Mouse (Mus musculus) left cerebral cortex, postnatal 25 days (tissue): ENCODE measurements around the gene Cog4. TPM values are rescaled to one million over a fixed set of nuclear protein-coding genes. Genes with fewer than 3 reads are reported as not detected.

Experiments
- DNase-seq, 2 experiments: peaks; one replicate each; pipeline ENCODE4 v3.0.0; 2022; ENCODE audit warnings: low spot score in 2 of 2, mixed read lengths in 1 of 2
- intact Hi-C: fragments of 180-260 bp; cut with DNase I; formaldehyde crosslinking; loops from one replicate; pipeline ENCODE4 v1.15.1; 2025
- total RNA-seq, 2 experiments: library from RNA; stranded (reverse); gene quantifications; 2 replicates each; pipeline ENCODE4 v1.2.3; 2021

The Cog4 gene
- 10 to 100 TPM; 55.8 to 56.3 TPM for total RNA-seq

GRCm38 (mm10) chr8:110846405-110847170 is at the start of gene Cog4, which contains the start of gene Sf3b3:
Gene Cog4 (plus strand): TSS chr8:110846600.
Gene Sf3b3 (minus strand): TSS chr8:110846787.
- peak; percentile 87 to 90 for DNase-seq
- intact Hi-C loops, result loop anchor here (1.0 to 10.0 kb wide), 2 partner anchors 151 to 202 kb away; partner anchors contain the start of gene Ddx19a

GRCm38 (mm10) chr8:110797086-110797485 is 49.3 kb upstream of the Cog4 start:
- DNase-seq, result no peak
- intact Hi-C loops, result no loop called here

GRCm38 (mm10) chr8:110802988-110803387 is 43.4 kb upstream of the Cog4 start:
- intact Hi-C loops, result no loop called here
- no peak for DNase-seq

GRCm38 (mm10) chr8:110803856-110804255 is 42.5 kb upstream of the Cog4 start:
- no peak for DNase-seq
- intact Hi-C loops, result no loop called here

GRCm38 (mm10) chr8:110804825-110805514 is 41.4 kb upstream of the Cog4 start:
- intact Hi-C loops, result loop anchor here (5.0 kb wide), 1 partner anchor 53 kb away; no protein-coding TSS in a partner anchor
- DNase-seq, result no peak

GRCm38 (mm10) chr8:110805669-110806068 is 40.7 kb upstream of the Cog4 start, which contains the start of gene Il34:
Gene Il34 (minus strand): TSS chr8:110805924.
- DNase-seq, result no peak
- intact Hi-C loops, result loop anchor here (5.0 kb wide), 1 partner anchor 53 kb away; no protein-coding TSS in a partner anchor

GRCm38 (mm10) chr8:110806146-110806545 is 40.3 kb upstream of the Cog4 start:
- intact Hi-C loops, result loop anchor here (5.0 kb wide), 1 partner anchor 54 kb away; no protein-coding TSS in a partner anchor
- DNase-seq, result no peak

- intact Hi-C loops, result loop anchor here (5.0 kb wide), 1 partner anchor 56 kb away; no protein-coding TSS in a partner anchor
- peak; percentile 28 to 70 for DNase-seq
Observed at GRCm38 (mm10) chr8:110808495-110809472, 37.6 kb upstream of the Cog4 start.

- DNase-seq, result no peak
- intact Hi-C loops, result loop anchor here (5.0 kb wide), 1 partner anchor 58 kb away; no protein-coding TSS in a partner anchor
Observed at GRCm38 (mm10) chr8:110809831-110810230, 36.6 kb upstream of the Cog4 start.

- no peak for DNase-seq
- intact Hi-C loops, result no loop called here
Observed at GRCm38 (mm10) chr8:110810481-110811065, 35.8 kb upstream of the Cog4 start.

- intact Hi-C loops, result no loop called here
- DNase-seq, result no peak
Observed at GRCm38 (mm10) chr8:110811116-110811515, 35.3 kb upstream of the Cog4 start.

- intact Hi-C loops, result no loop called here
- no peak for DNase-seq
Observed at GRCm38 (mm10) chr8:110811793-110812192, 34.6 kb upstream of the Cog4 start.

GRCm38 (mm10) chr8:110812349-110813080 is 33.9 kb upstream of the Cog4 start:
- intact Hi-C loops, result no loop called here
- no peak for DNase-seq

- no peak for DNase-seq
- intact Hi-C loops, result no loop called here
Observed at GRCm38 (mm10) chr8:110813081-110813812, 33.2 kb upstream of the Cog4 start.

GRCm38 (mm10) chr8:110815308-110815707 is 31.1 kb upstream of the Cog4 start:
- intact Hi-C loops, result no loop called here
- DNase-seq, result no peak

GRCm38 (mm10) chr8:110816990-110817389 is 29.4 kb upstream of the Cog4 start:
- no peak for DNase-seq
- intact Hi-C loops, result loop anchor here (2.0 kb wide), 1 partner anchor 66 kb away; no protein-coding TSS in a partner anchor

- DNase-seq, result no peak
- intact Hi-C loops, result no loop called here
Observed at GRCm38 (mm10) chr8:110818593-110818992, 27.8 kb upstream of the Cog4 start.

- intact Hi-C loops, result no loop called here
Observed at GRCm38 (mm10) chr8:110820257-110820656, 26.1 kb upstream of the Cog4 start.

More at GRCm38 (mm10) chr8:110820257-110820656, 26.1 kb upstream of the Cog4 start:
- DNase-seq, result no peak
